Mouse (Mus musculus): ENCODE data around the gene Shmt2.

DNA sequence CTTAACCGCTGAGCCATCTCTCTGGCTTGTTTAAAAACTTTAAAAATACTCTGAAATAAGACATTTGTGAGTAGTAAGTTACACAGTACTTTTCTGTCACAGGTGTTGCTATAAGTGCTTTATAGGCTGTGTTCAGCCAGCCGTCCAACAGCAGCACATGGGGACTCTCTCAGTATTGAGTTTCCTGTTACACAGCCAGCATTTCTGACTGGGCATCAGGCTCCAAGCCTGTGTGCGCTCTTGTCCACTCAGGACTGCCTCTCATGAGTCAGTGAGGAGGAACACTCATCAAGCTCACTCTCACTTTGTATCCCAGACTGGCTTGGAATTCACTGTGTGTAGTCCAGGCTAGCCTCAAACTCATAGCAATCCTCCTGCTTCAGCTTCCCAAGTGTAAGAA is 26.1 kb downstream of the Shmt2 start:
- TF ChIP-seq CTCF (IDR thresholded peaks at IDR 0.05; ENCODE audit: low read depth, low read length) = no peak
- TF ChIP-seq POLR2A (IDR thresholded peaks at IDR 0.05; ENCODE audit: insufficient read depth, low read length) = no peak

All from ES-Bruce4 (cell line).